Mouse (Mus musculus) neural tube, embryonic 12.5 days (tissue): ENCODE results near the gene Klk1b24. TPM values are rescaled to one million over a fixed set of nuclear protein-coding genes. Genes with fewer than 3 reads are reported as not detected.
"Not testable (repeated sequence)": the region's sequence is repeated elsewhere in the genome, so short reads cannot be mapped to it uniquely, and the experiment has no call there.

Experiments
- ATAC-seq: fragments of 200-750 bp; cut with Nextera tagmentation; 2 replicates; pipeline ENCODE4 v1.8.0; 2017; ENCODE audit warnings: low read depth, mild to moderate bottlenecking, moderate TSS enrichment, moderate library complexity; ENCODE audit not compliant: low FRiP score
- H3K27ac ChIP-seq: fragments of 300-500 bp; sonication (generic); 2 replicates; pipeline ENCODE4 v1.5.1; 2016
- H3K27me3 ChIP-seq: fragments of 300-500 bp; sonication (generic); replicated peaks from 2 replicates; pipeline ENCODE4 v1.6.1; 2016; ENCODE audit warnings: mild to moderate bottlenecking
- H3K36me3 ChIP-seq: fragments of 300-500 bp; sonication (generic); 2 replicates; pipeline ENCODE4 v1.6.1; 2016; ENCODE audit warnings: mild to moderate bottlenecking
- H3K4me1 ChIP-seq: fragments of 300-500 bp; sonication (generic); 2 replicates; pipeline ENCODE4 v1.6.1; 2016
- H3K4me2 ChIP-seq: fragments of 300-500 bp; sonication (generic); replicated peaks from 2 replicates; pipeline ENCODE4 v1.6.1; 2016; ENCODE audit warnings: mild to moderate bottlenecking
- H3K4me3 ChIP-seq: fragments of 300-500 bp; sonication (generic); 2 replicates; pipeline ENCODE4 v1.5.1; 2016
- H3K9ac ChIP-seq: fragments of 300-500 bp; sonication (generic); 2 replicates; pipeline ENCODE4 v1.6.1; 2016; ENCODE audit warnings: mild to moderate bottlenecking
- H3K9me3 ChIP-seq: fragments of 300-500 bp; sonication (generic); 2 replicates; pipeline ENCODE4 v1.6.1; 2016; ENCODE audit warnings: mild to moderate bottlenecking
- WGBS: fragments of 180-500 bp; shearing (Covaris S2); methylation state at CpG from one replicate; pipeline ENCODE4 v1.1.7; 2016; 5-methylcytosine and 5-hydroxymethylcytosine counted together
- polyA plus RNA-seq: library from polyadenylated mRNA; unstranded; fragments of >200 nt; fragmentation: Nextera tagmentation; extraction: Ambion mirVana; gene quantifications from 2 replicates; pipeline ENCODE4 v1.2.1, GENCODE M21; 2016

The Klk1b24 gene
- polyA plus RNA-seq: not detected in 2 replicates

DNA sequence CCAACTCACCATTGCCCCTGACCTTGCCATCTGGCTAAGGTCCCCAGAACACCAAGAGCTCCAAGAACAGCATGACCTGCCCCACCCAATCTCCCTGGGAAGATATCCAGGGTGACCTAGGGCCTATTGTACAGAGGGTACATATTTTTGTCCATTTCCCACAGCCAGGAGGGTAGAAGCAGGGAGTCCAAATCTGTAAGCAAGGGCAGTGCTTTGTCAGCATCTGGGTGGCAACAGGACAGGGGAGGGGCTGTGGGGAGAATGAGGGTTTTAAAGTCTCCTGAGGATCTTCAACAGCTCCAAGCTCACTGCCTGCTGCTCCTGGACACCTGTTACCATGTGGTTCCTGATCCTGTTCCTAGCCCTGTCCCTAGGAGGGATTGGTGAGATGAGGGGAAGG is at the start of gene Klk1b24:
Gene Klk1b24, plus strand, starts transcription at position 301 of the 400 bp plus-strand sequence.
- not testable (repeated sequence) for H3K27me3 ChIP-seq, H3K4me2 ChIP-seq, H3K4me3 ChIP-seq, H3K9me3 ChIP-seq, ATAC-seq, H3K4me1 ChIP-seq, H3K9ac ChIP-seq, H3K27ac ChIP-seq, H3K36me3 ChIP-seq

DNA sequence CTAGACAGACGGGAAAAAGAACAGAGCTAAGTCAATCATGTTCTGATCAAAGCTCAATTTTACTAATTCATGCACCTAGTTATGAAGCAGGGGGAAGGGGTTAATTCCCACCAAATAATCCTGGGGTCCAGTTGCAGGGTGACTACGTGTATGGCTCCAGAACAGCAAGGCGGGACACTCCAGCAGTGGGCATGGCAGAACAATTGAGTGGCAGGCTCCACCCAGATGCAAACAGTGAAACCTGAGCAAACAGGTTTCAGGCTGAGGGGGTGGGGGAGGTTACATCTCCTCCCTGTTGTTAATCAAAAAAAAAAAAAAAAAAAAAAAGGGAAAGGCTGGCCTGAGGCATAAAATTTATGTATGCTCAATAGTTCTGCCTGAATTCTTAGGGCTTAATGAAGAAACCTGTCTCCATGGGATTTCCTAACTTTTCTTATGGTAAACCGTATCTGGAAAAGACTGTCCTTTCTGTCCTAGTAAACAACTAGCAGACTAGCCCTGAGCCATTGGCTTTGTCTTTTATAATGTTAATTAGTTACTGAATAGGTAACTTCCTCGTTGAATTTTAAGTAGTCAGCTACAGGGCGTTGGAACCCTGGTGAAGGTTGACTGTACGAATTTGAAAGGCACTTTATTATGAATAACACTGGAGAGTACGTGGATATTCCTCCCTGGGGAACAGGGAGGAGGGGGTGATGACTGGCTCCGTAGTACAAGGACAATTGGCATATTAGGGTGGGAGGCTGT is 8.6 kb upstream of the Klk1b24 start:
- H3K4me2 ChIP-seq: no peak overlapping the region
- no peaks in the 10 kb centered on the region for H3K27me3 ChIP-seq
- H3K9me3 ChIP-seq: no peaks in the 10 kb centered on the region
- no peak for ATAC-seq
- H3K9ac ChIP-seq: no peak overlapping the region
- H3K27ac ChIP-seq: no peak overlapping the region
- no peaks in the 10 kb centered on the region for H3K4me1 ChIP-seq
- 58% methylated on average over 9 of the region's 9 CpGs for WGBS
- no peaks in the 10 kb centered on the region for H3K36me3 ChIP-seq
- H3K4me3 ChIP-seq: no peak overlapping the region

DNA sequence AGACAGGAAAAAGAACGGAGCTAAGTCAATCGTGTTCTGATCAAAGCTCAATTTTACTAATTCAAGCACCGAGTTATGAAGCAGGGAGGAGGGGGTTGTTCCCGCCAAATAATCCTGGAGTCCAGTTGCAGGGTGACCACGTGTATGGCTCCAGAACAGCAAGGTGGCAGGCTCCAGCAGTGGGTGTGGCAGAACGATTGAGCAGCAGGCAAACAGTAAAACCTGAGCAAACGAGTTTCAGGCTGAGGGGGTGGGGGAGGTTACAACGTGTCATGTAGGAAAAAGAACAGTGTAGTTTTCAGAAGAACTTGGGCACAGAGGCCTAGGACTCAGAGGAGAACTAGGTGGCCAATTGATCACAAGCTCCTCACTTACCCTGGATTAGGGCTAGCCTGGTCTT is 1.5 kb upstream of the Klk1b24 start:
- H3K9ac ChIP-seq, ATAC-seq, H3K4me3 ChIP-seq, H3K27me3 ChIP-seq, H3K36me3 ChIP-seq, H3K9me3 ChIP-seq, H3K27ac ChIP-seq, H3K4me2 ChIP-seq, H3K4me1 ChIP-seq: not testable (repeated sequence)
- 61% methylated on average over 8 of the region's 8 CpGs for WGBS

DNA sequence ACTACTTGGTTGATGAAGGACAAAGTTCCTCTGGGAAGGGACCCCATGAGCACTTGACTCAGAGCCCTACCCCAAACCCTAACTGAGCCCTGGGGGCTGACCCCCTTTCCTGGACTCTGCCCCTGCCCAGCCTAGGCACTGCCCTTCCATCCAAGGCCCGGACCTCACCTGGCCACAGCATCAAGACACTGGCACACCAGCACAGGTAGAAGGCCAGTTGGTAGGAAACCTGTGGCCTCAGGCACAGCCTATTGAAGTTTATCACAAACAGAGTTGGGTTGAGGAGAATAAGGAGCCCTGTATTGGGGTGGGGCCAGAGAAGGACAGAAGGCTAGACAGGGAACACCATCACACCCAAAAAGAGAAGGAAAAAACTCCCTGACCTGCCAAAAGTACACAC is 5.4 kb downstream of the Klk1b24 start:
- H3K4me3 ChIP-seq, H3K9ac ChIP-seq, H3K36me3 ChIP-seq, H3K27me3 ChIP-seq, ATAC-seq, H3K4me2 ChIP-seq, H3K4me1 ChIP-seq, H3K27ac ChIP-seq, H3K9me3 ChIP-seq: not testable (repeated sequence)
- WGBS: 86% methylated on average over 1 of the region's 1 CpGs

DNA sequence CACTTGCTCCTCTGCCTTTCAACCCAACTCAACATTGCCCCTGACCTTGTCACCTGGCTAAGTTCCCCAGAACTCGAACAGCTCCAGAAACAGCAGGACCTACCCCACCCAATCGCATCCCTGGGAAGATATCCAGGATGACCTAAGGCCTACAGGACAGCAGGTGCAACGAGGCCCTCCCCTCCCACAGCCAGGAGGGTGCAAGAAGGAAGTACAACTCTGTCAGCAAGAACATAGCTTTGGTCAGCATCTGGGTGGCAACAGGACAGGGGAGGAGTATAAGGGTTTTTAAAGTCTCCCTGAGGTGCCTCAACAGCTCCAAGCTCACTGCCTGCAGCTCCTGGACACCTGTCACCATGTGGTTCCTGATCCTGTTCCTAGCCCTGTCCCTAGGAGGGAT is 9.9 kb downstream of the Klk1b24 start, which contains the start of gene Klk1b3:
Gene Klk1b3, plus strand, starts transcription at position 301 of the 400 bp plus-strand sequence.
- ATAC-seq: no peak
- no peak within 1 kb of the TSS for H3K9ac ChIP-seq
- H3K4me1 ChIP-seq: no peaks in the 10 kb centered on the region
- no peak within 1 kb of the TSS for H3K27ac ChIP-seq
- no peaks in the 10 kb centered on the region for H3K36me3 ChIP-seq
- no peak within 1 kb of the TSS for H3K4me2 ChIP-seq
- no peaks in the 10 kb centered on the region for H3K27me3 ChIP-seq
- H3K9me3 ChIP-seq: no peaks in the 10 kb centered on the region
- no peak within 1 kb of the TSS for H3K4me3 ChIP-seq
- WGBS: 67% methylated on average over 3 of the region's 3 CpGs

DNA sequence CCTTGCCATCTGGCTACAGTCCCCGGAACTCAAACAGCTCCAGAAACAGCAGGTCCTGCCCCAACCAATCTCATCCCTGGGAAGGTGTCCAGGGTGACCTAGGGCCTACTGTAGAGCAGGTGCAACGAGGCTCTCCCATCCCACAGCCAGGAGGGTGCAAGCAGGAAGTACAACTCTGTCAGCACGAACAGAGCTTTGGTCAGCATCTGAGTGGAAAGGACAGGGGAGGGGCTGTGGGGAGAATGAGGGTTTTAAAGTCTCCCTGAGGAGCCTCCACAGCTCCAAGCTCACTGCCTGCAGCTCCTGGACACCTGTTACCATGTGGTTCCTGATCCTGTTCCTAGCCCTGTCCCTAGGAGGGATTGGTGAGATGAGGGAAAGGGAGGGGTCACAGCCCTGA is 19.1 kb downstream of the Klk1b24 start, which contains the start of gene Klk1b4:
Gene Klk1b4, plus strand, starts transcription at position 301 of the 400 bp plus-strand sequence.
- H3K9me3 ChIP-seq, H3K27ac ChIP-seq, H3K4me1 ChIP-seq, H3K4me3 ChIP-seq, ATAC-seq, H3K4me2 ChIP-seq, H3K9ac ChIP-seq, H3K36me3 ChIP-seq, H3K27me3 ChIP-seq: not testable (repeated sequence)
- 68% methylated on average over 3 of the region's 3 CpGs for WGBS

DNA sequence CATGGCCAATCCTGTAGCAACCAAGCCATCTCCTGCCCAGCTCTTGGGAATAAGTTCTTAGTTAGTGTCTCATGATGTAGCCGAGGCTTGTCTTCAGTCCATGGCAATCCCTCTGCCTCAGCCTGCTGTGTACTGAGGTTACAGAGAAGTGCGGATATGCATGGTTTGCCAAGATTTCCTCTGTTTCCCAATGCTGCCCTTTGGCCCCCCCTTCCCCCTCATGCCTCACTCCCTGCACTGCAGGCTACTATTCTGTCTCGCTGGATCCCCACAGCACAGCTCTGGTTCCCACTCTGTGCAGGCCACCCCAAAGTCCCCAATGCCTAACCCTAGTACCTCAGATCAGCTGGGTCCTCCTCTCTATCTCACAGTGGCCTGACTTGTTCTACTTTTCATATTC is 20.3 kb downstream of the Klk1b24 start:
- H3K9ac ChIP-seq: no peak overlapping the region
- no peaks in the 10 kb centered on the region for H3K9me3 ChIP-seq
- no peaks in the 10 kb centered on the region for H3K4me1 ChIP-seq
- H3K27me3 ChIP-seq: no peaks in the 10 kb centered on the region
- H3K36me3 ChIP-seq: no peaks in the 10 kb centered on the region
- no peak overlapping the region for H3K4me2 ChIP-seq
- WGBS: 85% methylated on average over 3 of the region's 3 CpGs
- H3K4me3 ChIP-seq: no peak overlapping the region
- no peak for ATAC-seq
- H3K27ac ChIP-seq: no peak overlapping the region

DNA sequence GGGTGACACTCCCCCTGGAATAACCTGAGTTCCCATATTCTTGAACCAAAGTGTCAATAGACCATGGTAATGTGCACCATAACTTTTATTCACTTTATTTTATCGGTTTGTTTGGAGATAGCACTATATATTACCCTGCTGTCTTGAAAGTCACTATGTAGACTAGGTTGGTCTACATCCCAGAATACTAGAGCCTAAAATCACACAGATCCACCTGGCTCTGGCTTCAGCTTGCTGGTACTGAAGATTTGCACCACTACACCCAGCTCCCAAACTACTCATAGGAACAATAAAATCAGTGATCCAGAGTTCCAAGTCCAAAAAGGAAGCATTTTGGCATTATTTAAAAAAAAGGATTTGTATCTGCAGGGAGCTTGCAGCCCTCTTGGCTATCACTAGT is 27.6 kb downstream of the Klk1b24 start, which contains the start of gene Klk1b5:
Gene Klk1b5, plus strand, starts transcription at position 301 of the 400 bp plus-strand sequence.
- Histone ChIP-seq H3K9ac (no peak within 1 kb of the TSS), H3K4me1 (no peaks in the 10 kb centered on the region), H3K27ac (no peak within 1 kb of the TSS), H3K9me3 (no peaks in the 10 kb centered on the region), H3K27me3 (no peaks in the 10 kb centered on the region; the same call in 1 of the 2 replicates), H3K36me3 (no peaks in the 10 kb centered on the region), H3K4me2 (no peak within 1 kb of the TSS), H3K4me3 (no peak within 1 kb of the TSS)
- 85% methylated on average over 1 of the region's 1 CpGs for WGBS
- no peak for ATAC-seq

- H3K4me3 ChIP-seq, H3K4me1 ChIP-seq, H3K9ac ChIP-seq, ATAC-seq, H3K27ac ChIP-seq, H3K4me2 ChIP-seq, H3K9me3 ChIP-seq, H3K36me3 ChIP-seq, H3K27me3 ChIP-seq: not testable (repeated sequence)
- WGBS: 73% methylated on average over 10 of the region's 10 CpGs
Observed at GRCm38 (mm10) chr7:44221601-44222000, 33.6 kb downstream of the Klk1b24 start.

DNA sequence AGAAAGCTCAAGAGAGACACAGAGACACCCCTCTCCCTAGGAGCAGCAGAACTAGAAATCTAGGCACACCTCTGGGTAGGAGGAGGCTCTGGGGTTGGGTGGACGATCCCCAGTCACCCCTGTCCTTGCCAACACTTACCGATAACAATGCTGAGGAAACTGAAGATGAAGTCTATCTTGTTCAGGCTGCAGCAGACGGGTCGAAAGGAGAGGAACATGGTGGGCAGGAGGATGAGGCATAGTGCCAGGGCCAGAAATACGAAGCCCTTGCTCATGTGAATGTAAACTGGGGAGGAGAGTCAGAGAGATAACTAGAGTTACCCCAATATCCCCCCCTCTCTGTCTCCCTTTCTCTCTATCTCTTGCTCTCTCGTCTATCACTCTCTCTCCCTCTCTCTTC is 34.3 kb downstream of the Klk1b24 start:
- H3K4me3 ChIP-seq, H3K9ac ChIP-seq, H3K4me2 ChIP-seq, H3K27me3 ChIP-seq, H3K36me3 ChIP-seq, H3K27ac ChIP-seq, ATAC-seq, H3K9me3 ChIP-seq, H3K4me1 ChIP-seq: not testable (repeated sequence)
- 85% methylated on average over 6 of the region's 6 CpGs for WGBS

DNA sequence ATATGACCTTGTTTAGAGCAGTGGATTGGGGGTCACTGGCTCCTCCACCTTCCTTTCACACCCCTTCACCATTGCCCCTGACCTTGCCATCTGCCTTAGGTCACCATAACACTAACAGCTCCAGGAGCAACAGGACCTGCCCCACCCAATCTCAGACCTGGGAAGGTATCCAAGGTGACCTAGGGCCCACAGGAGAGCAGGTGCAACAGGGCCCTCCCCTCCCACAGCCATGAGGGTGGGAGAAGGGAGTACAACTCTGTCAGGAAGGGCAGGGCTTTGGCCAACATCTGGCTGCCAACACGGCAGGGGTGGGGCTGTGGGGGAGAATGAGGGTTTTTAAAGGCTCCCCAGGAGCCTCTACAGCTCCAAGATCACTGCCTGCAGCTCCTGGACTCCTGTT is 37.0 kb downstream of the Klk1b24 start, which contains the start of gene Klk1:
Gene Klk1, plus strand, starts transcription at position 285 of the 400 bp plus-strand sequence.
- WGBS: 50% methylated on average over 1 of the region's 1 CpGs
- no peaks in the 10 kb centered on the region for H3K36me3 ChIP-seq
- no peak for ATAC-seq

DNA sequence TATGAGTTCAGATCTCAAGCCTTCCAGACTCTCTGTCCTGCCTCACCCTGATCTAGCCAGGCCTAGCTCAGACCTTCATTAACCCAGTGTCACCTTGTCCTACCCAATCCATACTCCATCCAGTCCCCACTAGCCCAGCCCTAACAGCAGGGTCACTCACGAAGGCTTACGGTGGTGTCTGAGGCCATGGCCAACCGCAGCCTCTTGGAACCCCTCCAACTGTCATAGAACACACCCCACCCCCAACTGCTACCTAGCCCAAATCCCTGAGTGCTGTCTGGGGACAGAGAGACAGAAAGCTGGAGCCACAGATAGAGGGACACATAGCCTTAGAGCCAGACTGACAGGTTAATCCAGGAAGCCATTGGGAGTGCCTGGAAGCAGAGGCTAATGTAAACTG is 47.9 kb downstream of the Klk1b24 start, which contains the start of gene Gm36864:
Gene Gm36864, plus strand, starts transcription at position 269 of the 400 bp plus-strand sequence.
- no peaks in the 10 kb centered on the region for H3K9me3 ChIP-seq
- no peak within 1 kb of the TSS for H3K27ac ChIP-seq
- 80% methylated on average over 3 of the region's 3 CpGs for WGBS
- no peaks in the 10 kb centered on the region for H3K27me3 ChIP-seq
- no peak within 1 kb of the TSS for H3K4me3 ChIP-seq
- ATAC-seq: no peak
- H3K36me3 ChIP-seq: no peaks in the 10 kb centered on the region
- H3K9ac ChIP-seq: no peak within 1 kb of the TSS
- no peaks in the 10 kb centered on the region for H3K4me1 ChIP-seq
- H3K4me2 ChIP-seq: no peak within 1 kb of the TSS

More for the DNA sequence above, 37.0 kb downstream of the Klk1b24 start, which contains the start of gene Klk1:
- H3K27me3 ChIP-seq: no peaks in the 10 kb centered on the region
- no peak within 1 kb of the TSS for H3K4me3 ChIP-seq
- H3K9ac ChIP-seq: no peak within 1 kb of the TSS
- no peaks in the 10 kb centered on the region for H3K4me1 ChIP-seq
- H3K4me2 ChIP-seq: no peak within 1 kb of the TSS
- H3K27ac ChIP-seq: no peak within 1 kb of the TSS
- H3K9me3 ChIP-seq: no peaks in the 10 kb centered on the region

DNA sequence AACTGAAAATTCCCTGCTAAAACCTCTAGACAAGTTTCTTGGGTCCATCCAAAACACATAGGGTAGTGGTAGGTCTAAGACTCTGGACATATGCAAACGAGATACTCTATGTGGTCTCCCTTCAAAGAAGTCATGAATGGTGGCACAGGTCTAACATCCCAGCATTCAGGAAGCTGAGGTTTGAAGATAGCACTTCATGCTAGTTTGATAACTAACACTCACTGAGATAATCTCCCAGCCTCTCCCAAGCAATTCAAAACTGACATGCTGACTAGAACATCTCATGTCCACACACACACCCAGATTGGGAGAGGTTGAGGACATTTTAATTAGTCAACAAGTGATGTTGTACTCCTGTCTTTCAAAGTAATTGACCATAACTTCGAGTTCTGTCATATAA is 51.9 kb downstream of the Klk1b24 start:
- Histone ChIP-seq H3K9ac (no peak overlapping the region), H3K9me3 (no peaks in the 10 kb centered on the region), H3K4me3 (no peak overlapping the region), H3K27ac (no peak overlapping the region), H3K4me2 (no peak overlapping the region), H3K36me3 (no peaks in the 10 kb centered on the region), H3K4me1 (no peaks in the 10 kb centered on the region), H3K27me3 (no peaks in the 10 kb centered on the region)
- ATAC-seq: no peak
- 57% methylated on average over 2 of the region's 2 CpGs for WGBS
